Mouse (Mus musculus) myocyte (in vitro differentiated cells): Measurements from ENCODE around the gene Cldn15. TPM values are rescaled to one million over a fixed set of nuclear protein-coding genes. Genes with fewer than 3 reads are reported as not detected.
"Not testable (repeated sequence)": the region's sequence is repeated elsewhere in the genome, so short reads cannot be mapped to it uniquely, and the experiment has no call there.

Experiments used
- H3K27me3 ChIP-seq: one replicate; pipeline ENCODE4 v1.6.1; 2011; ENCODE audit not compliant: control insufficient read depth, insufficient read depth, insufficient read length
- H3K36me3 ChIP-seq: one replicate; pipeline ENCODE4 v1.6.1; 2011; ENCODE audit not compliant: control insufficient read depth, insufficient read depth
- H3K4me2 ChIP-seq: one replicate; pipeline ENCODE4 v1.6.1; 2011; ENCODE audit warnings: low read depth, control low read depth
- H3K4me3 ChIP-seq: one replicate; pipeline ENCODE4 v1.5.1; 2011; ENCODE audit warnings: mild to moderate bottlenecking, control low read depth, moderate library complexity
- H3K79me2 ChIP-seq: one replicate; pipeline ENCODE4 v1.6.1; 2011; ENCODE audit not compliant: control insufficient read depth, insufficient read depth
- H3ac ChIP-seq: one replicate; pipeline ENCODE4 v1.6.1; 2011; ENCODE audit not compliant: control insufficient read depth, insufficient read length
- CEBPB ChIP-seq: IDR thresholded peaks from 2 replicates; pipeline ENCODE4 v1.6.1; 2011; ENCODE audit warnings: mild to moderate bottlenecking, moderate library complexity; ENCODE audit not compliant: poor library complexity, insufficient read depth, severe bottlenecking
- E2F4 ChIP-seq: IDR thresholded peaks from one replicate; pipeline ENCODE4 v1.6.1; 2011; ENCODE audit warnings: mild to moderate bottlenecking, control low read depth, moderate library complexity; ENCODE audit not compliant: insufficient read depth
- MAX ChIP-seq: IDR thresholded peaks from one replicate; pipeline ENCODE4 v1.6.1; 2011; ENCODE audit warnings: low read depth, mild to moderate bottlenecking, control low read depth
- MYOD1 ChIP-seq, 3 experiments: IDR thresholded peaks; one replicate each; pipeline ENCODE4 v1.6.1; 2011; ENCODE audit warnings: control low read depth in 2 of 3, low read depth in 2 of 3, mild to moderate bottlenecking in 2 of 3, moderate library complexity in 1 of 3; ENCODE audit not compliant: insufficient read length in 2 of 3, control insufficient read depth in 1 of 3
- MYOG ChIP-seq, 3 experiments: IDR thresholded peaks; one replicate each; pipeline ENCODE4 v1.6.1; 2011; ENCODE audit warnings: control low read depth in 2 of 3, low read depth in 2 of 3, mild to moderate bottlenecking in 2 of 3; ENCODE audit not compliant: insufficient read length in 2 of 3, control insufficient read depth in 1 of 3, insufficient read depth in 1 of 3
- POLR2A ChIP-seq: IDR thresholded peaks from one replicate; pipeline ENCODE4 v1.6.1; 2011; ENCODE audit warnings: low read depth, mild to moderate bottlenecking, control low read depth, moderate library complexity; ENCODE audit not compliant: insufficient read length
- POLR2AphosphoS2 ChIP-seq: IDR thresholded peaks from one replicate; pipeline ENCODE4 v1.6.1; 2011; ENCODE audit warnings: low read depth, control low read depth; ENCODE audit not compliant: insufficient read length
- REST ChIP-seq: IDR thresholded peaks from one replicate; pipeline ENCODE4 v1.6.1; 2011; ENCODE audit warnings: mild to moderate bottlenecking, control low read depth, moderate library complexity; ENCODE audit not compliant: insufficient read depth, insufficient read length
- SRF ChIP-seq: IDR thresholded peaks from one replicate; pipeline ENCODE4 v1.6.1; 2011; ENCODE audit warnings: low read depth; ENCODE audit not compliant: control insufficient read depth, insufficient read length
- TCF12 ChIP-seq: IDR thresholded peaks from one replicate; pipeline ENCODE4 v1.6.1; 2011; ENCODE audit warnings: mild to moderate bottlenecking, control low read depth; ENCODE audit not compliant: poor library complexity, insufficient read depth, severe bottlenecking
- TCF3 ChIP-seq: IDR thresholded peaks from one replicate; pipeline ENCODE4 v1.6.1; 2011; ENCODE audit warnings: low read depth, control low read depth; ENCODE audit not compliant: insufficient read length
- USF1 ChIP-seq: IDR thresholded peaks from one replicate; pipeline ENCODE4 v1.6.1; 2011; ENCODE audit warnings: low read depth, mild to moderate bottlenecking, control low read depth, moderate library complexity
- polyA plus RNA-seq: library from polyadenylated mRNA; unstranded; fragments of >200 nt; fragmentation: generic; extraction: Trizol; gene quantifications from one replicate; pipeline ENCODE4 v1.2.1, GENCODE M21; 2012; ENCODE audit warnings: missing spikeins

Gene Cldn15
- polyA plus RNA-seq, 1 experiment, result 0.23 TPM

DNA sequence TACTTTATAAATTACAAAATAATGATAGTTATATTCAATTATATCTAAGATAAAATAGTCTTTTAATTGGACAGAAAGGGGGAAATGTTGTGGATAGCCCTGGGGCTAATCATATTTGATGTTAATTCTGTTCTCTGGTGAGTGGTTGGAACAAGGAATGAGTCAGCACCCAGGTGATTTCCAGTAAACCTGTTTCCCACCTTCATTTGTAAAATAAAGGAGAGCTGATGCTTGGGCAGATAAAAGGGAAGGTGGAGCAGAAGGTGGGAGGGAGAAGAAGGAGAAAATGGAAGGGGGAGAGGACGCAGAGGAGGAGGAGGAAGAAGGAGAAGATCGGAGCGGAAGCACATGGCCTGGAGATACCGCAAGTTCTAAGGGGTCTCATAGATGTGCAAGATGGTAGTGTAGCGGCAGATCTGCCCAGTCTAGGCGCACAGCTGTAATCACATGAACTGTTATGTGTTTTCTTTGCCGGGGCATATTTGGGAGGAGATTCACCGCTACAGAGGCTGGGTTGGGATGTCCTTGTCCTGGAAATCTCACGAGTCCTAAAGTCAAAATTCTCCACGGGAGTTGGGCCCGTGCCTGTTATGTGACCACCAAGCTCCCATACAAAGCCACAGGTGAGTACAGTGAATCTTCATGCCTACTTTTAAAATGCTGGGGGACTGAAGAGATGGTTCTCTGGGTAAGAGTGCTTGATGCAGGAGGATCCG lies 25.4 kb upstream of the Cldn15 start:
- H3K4me2 ChIP-seq, result no peak overlapping the region
- no peaks in the 10 kb centered on the region for H3K79me2 ChIP-seq
- no peak overlapping the region for H3ac ChIP-seq
- H3K27me3 ChIP-seq, result no peaks in the 10 kb centered on the region
- no peak overlapping the region for H3K4me3 ChIP-seq
- TF ChIP-seq POLR2AphosphoS2 (no peak), REST (no peak), MYOG (IDR thresholded peaks at IDR 0.05; ENCODE audit: control insufficient read depth in 1 of 3, insufficient read depth in 1 of 3, insufficient read length in 2 of 3, low read depth in 2 of 3) (no peak), TCF3 (no peak), CEBPB (no peak), USF1 (no peak), TCF12 (no peak), MAX (no peak), MYOD1 (IDR thresholded peaks at IDR 0.05; ENCODE audit: control insufficient read depth in 1 of 3, insufficient read length in 2 of 3, low read depth in 2 of 3) (no peak), E2F4 (no peak), POLR2A (no peak), SRF (no peak)
- H3K36me3 ChIP-seq, result no peaks in the 10 kb centered on the region

DNA sequence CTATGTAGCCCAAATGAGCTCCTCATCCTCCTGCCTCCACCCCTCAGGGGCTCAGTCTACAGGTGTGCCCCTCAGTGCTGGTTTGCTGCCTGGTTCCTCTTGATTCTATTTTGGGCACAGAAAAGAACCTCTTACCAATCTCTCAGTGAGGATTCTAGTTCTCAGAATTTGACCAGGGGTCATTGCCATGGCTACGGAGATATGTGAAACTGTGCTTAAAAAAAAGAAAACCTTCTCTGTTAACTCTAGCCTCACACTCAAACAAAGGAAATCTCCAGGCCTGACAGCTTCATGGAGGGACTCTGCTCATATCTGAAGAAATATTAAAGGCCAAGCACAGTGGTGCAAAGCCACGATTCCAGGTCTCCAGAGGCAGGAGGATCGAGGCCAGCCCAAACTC lies 23.6 kb upstream of the Cldn15 start:
- H3K79me2 ChIP-seq, result no peaks in the 10 kb centered on the region
- no peak overlapping the region for H3ac ChIP-seq
- H3K4me2 ChIP-seq, result no peak overlapping the region
- no peak for TF ChIP-seq E2F4
- no peak for TF ChIP-seq CEBPB
- no peak for TF ChIP-seq POLR2A
- no peak for TF ChIP-seq SRF
- TF ChIP-seq MYOD1 (IDR thresholded peaks at IDR 0.05; ENCODE audit: control insufficient read depth in 1 of 3, insufficient read length in 2 of 3, low read depth in 2 of 3), result no peak
- TF ChIP-seq REST, result no peak
- no peak for TF ChIP-seq USF1
- TF ChIP-seq TCF12, result no peak
- no peak overlapping the region for H3K4me3 ChIP-seq
- no peaks in the 10 kb centered on the region for H3K27me3 ChIP-seq
- no peaks in the 10 kb centered on the region for H3K36me3 ChIP-seq

DNA sequence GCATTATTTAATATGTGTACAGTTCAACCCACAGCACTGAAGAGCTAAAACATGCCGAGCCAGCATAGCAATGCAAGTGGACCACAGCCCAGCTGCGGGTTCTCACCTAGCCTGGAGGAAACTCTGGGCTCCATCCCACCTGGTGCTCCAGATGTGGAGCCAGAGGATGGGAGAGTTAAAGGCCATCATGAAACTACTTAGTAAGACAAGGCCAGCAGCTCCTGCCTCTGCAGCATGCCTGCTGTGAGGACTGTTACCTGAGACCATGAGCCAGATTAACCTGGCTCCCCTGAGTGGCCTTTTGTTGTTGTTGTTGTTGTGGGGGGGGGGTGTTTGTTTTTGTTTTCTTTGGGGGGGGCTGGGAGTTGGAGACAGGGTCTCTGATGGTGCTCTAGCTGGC lies 23.0 kb upstream of the Cldn15 start:
- Histone ChIP-seq H3K79me2 (no peaks in the 10 kb centered on the region), H3ac (no peak overlapping the region), H3K36me3 (no peaks in the 10 kb centered on the region), H3K4me2 (no peak overlapping the region), H3K4me3 (no peak overlapping the region), H3K27me3 (no peaks in the 10 kb centered on the region)
- TF ChIP-seq MYOG (IDR thresholded peaks at IDR 0.05; ENCODE audit: control insufficient read depth in 1 of 3, insufficient read depth in 1 of 3, insufficient read length in 2 of 3, low read depth in 2 of 3) (no peak), POLR2AphosphoS2 (no peak), USF1 (no peak), SRF (no peak), TCF12 (no peak), POLR2A (no peak), MYOD1 (IDR thresholded peaks at IDR 0.05; ENCODE audit: control insufficient read depth in 1 of 3, insufficient read length in 2 of 3, low read depth in 2 of 3) (no peak), E2F4 (no peak), MAX (no peak), TCF3 (no peak), CEBPB (no peak), REST (no peak)

DNA sequence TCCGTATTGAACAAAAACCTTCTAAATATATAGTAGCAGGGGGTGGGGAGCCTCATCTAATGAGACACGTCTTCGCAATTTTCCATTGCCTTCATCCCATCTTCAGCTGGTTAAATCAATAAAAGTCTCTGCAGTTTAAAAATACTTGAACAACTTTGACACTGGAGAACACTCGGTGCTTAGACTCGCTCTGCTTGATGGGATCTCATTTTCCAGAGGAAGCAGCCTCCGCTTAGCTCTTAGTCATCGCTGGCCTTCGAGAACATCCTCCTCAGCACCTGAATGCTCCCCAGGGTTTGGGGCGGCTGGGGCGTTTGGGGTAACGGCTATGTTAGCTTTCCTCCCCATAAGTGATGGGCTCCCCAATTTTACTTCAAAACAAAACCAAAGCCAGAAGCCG lies 21.3 kb upstream of the Cldn15 start:
- Histone ChIP-seq H3K4me2 (no peak overlapping the region), H3ac (no peak overlapping the region), H3K27me3 (no peaks in the 10 kb centered on the region), H3K79me2 (no peaks in the 10 kb centered on the region), H3K36me3 (no peaks in the 10 kb centered on the region), H3K4me3 (no peak overlapping the region)
- TF ChIP-seq USF1 (no peak), REST (no peak), MYOD1 (IDR thresholded peaks at IDR 0.05; ENCODE audit: control insufficient read depth in 1 of 3, insufficient read length in 2 of 3, low read depth in 2 of 3) (no peak), POLR2AphosphoS2 (no peak), TCF3 (no peak), TCF12 (no peak), POLR2A (no peak), E2F4 (no peak), MYOG (IDR thresholded peaks at IDR 0.05; ENCODE audit: control insufficient read depth in 1 of 3, insufficient read depth in 1 of 3, insufficient read length in 2 of 3, low read depth in 2 of 3) (no peak), CEBPB (no peak), MAX (no peak), SRF (no peak)

DNA sequence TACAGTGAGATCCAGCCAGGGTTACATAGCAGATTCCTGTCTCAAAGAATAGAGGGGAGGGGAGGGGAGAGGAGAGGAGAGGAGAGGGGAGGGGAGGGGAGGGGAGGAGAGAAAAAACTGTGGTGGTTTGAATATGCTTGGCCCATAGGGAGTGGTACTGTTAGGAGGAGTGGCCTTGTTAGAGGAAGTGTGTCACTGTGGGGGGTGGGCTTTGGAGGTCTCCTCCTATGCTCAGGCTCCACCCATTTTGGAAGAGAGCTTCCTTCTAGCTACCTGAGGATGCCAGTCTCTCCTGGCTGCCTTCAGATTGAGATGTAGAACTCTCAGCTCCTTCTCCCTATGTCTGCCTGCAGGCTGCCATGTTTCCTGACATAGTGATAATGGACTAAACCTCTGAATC lies 18.5 kb upstream of the Cldn15 start:
- Histone ChIP-seq H3K4me3 (no peak overlapping the region), H3K27me3 (no peaks in the 10 kb centered on the region), H3ac (no peak overlapping the region), H3K36me3 (no peaks in the 10 kb centered on the region), H3K79me2 (no peaks in the 10 kb centered on the region), H3K4me2 (no peak overlapping the region)
- TF ChIP-seq POLR2A (no peak), REST (no peak), SRF (no peak), USF1 (no peak)

DNA sequence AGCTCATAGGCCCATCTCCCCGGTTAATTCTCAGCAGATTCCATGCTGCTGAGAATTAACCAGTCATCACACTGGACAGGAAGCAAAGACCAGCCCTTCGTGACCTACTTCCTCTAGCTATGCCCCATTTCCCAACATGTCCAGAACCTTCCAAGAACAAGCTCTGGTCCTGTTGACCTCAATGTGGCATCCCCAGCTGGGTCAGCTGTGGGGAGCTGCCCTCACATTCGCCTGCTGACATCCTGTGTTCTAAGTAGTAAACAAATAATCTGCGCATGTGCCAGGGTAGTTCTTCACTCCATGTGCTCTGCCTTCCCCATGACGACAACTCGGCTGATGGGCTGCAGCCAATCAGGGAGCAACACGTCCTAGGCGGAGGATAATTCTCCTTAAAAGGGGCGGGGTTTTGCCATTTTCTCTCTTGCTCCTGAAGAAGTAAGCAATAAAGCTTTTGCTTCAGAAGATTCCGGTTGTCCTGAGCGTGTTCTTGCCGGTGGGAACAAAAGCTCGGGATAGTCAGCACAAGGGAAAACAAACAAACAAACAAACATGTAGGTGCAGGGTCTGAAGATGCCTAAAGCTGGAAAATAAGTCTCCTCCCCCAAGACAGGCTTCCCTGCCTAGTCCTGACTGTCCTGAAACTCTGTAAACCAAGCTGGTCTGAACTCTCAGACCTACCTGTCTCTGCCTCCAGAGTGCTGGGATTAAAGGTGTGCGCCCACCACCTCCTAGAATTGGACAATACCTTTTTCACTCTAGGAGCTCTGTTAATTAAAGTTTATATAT lies 16.7 kb upstream of the Cldn15 start:
- H3ac ChIP-seq, H3K4me2 ChIP-seq, H3K4me3 ChIP-seq, H3K27me3 ChIP-seq, H3K36me3 ChIP-seq: not testable (repeated sequence)
- H3K79me2 ChIP-seq, result peaks cover 16% of the 10 kb centered on the region
